Mouse (Mus musculus): ENCODE results near the gene Adarb1. TPM values are rescaled to one million over a fixed set of nuclear protein-coding genes. Genes with fewer than 3 reads are reported as not detected.

Adarb1 gene
- polyA plus RNA-seq, 1 experiment = 11.5 TPM

DNA sequence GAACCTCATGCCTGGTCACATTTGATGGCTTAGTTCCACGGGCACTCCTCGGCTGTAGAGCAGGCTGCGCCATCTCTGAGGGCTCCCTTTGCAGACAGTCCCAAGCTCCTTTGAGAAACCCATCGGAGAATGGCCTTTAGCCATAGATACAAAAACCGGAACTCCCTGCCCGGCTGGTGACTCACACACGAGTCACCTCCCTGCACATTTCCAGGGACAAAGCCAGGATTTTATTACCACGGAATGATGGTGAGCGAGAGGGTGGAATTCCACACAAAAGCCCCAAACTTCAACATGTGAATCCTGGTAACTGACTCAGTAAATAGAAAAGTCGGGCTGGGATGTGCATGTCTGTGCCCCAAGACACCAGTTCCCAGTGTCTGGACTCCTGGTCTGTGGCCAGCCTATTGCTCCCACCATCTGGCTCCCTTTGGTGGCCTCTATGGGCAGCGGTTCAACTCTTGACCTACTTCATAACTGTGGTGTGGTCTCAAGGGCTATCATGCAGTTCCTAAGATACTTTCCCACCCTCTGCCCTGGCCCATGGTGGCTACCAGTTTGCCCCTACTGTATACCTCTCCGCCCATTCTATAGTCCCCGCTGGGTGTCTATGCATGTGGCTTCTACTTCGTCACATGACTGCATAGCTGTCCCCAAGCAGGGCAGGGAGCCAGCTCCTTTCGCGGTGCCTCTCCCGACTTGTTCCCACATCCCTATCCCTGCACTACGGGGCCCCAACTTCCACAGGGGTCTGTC lies 166.1 kb downstream of the Adarb1 start:
- TF ChIP-seq POLR2A (IDR thresholded peaks at IDR 0.05; ENCODE audit: low read depth, low read length) (peak; percentile 40; the same call in 1 of the 2 replicates), CTCF (IDR thresholded peaks at IDR 0.05; ENCODE audit: borderline replicate concordance, insufficient read depth, low read length) (no peak)
- no peaks in the 10 kb centered on the region; the same call in 1 of the 2 replicates for H3K4me1 ChIP-seq (ENCODE audit: control insufficient read depth, insufficient read depth, low read length)
- no peak overlapping the region for H3K4me3 ChIP-seq (ENCODE audit: insufficient read depth, low read length)
- H3K27ac ChIP-seq (ENCODE audit: insufficient read depth, low read length) = peak overlapping the region; percentile 89

DNA sequence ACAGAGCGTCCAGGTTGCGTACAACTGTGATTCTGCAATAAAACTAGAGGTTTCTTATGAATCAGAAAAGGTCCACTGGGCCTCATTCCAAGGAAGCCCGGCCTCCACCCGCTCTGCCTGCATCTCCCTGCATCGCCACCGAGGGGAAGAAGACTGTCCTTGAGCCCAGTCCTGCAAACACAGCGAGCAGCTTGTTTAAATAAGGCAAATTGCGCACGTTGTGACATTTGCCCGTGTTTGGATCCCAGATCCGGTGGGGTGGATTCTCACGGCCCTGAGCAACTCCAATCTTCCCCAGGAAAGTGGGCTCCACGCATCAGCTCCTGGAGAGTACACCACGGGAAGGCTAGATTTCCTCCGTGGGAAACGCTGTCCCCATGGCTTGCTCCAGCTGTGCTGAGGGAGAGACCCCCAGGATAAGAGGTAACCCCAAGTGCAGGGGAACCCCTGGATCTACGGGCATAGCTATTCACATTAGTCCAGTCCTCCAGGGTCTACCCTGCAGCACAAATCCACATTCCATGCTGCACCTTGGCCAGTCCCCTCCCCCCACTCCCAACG lies 166.8 kb downstream of the Adarb1 start:
- peak overlapping the region; percentile 77 for H3K27ac ChIP-seq (ENCODE audit: insufficient read depth, low read length)
- H3K4me1 ChIP-seq (ENCODE audit: control insufficient read depth, insufficient read depth, low read length) = no peaks in the 10 kb centered on the region; the same call in 1 of the 2 replicates
- peak; percentile 3; the same call in 1 of the 2 replicates for TF ChIP-seq CTCF (IDR thresholded peaks at IDR 0.05; ENCODE audit: borderline replicate concordance, insufficient read depth, low read length)
- no peak for TF ChIP-seq POLR2A (IDR thresholded peaks at IDR 0.05; ENCODE audit: low read depth, low read length)
- no peak overlapping the region for H3K4me3 ChIP-seq (ENCODE audit: insufficient read depth, low read length)

DNA sequence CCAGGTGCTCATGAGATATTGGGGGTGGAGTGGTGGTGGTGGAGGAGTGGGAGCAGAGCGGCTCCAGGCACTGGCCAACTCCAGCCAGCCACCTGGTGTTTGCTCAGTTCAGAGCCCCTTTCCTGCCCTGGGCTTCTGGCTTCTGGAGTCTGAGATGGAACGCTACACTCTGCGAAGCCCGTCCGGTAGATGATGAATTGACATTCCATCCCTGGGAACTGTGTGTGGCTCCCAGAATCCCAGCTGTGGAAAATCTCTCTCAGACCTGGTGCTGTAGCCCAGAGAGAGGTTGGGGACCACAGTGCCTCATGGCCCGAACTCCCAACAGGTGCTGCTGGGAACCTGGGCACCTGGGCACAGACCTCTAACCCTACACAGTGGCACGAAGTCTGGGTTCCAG lies 170.4 kb downstream of the Adarb1 start:
- TF ChIP-seq CTCF (IDR thresholded peaks at IDR 0.05; ENCODE audit: borderline replicate concordance, insufficient read depth, low read length) = no peak
- no peak for TF ChIP-seq POLR2A (IDR thresholded peaks at IDR 0.05; ENCODE audit: low read depth, low read length)
- no peak overlapping the region for H3K27ac ChIP-seq (ENCODE audit: insufficient read depth, low read length)
- H3K4me3 ChIP-seq (ENCODE audit: insufficient read depth, low read length) = no peak overlapping the region
- no peaks in the 10 kb centered on the region; the same call in 1 of the 2 replicates for H3K4me1 ChIP-seq (ENCODE audit: control insufficient read depth, insufficient read depth, low read length)

DNA sequence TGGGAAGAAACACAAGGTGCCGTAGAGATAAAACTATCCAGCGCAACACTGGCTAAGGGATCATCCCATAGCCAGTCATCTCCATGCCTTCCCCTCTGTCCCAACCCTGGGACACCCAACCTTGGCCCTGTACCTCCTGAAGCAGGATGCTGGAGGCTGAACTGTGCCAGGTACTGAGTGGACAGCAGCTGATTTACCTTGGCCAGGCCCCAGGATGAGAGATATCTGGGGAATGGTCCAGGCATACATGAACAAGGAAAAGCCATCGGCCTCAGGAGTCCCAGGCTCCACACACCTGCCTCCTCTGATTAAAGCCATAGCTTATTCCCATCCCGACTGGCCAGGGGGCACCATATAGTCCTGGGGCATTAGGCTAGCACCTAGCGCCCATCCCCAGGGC lies 171.0 kb downstream of the Adarb1 start:
- Histone ChIP-seq H3K4me3 (ENCODE audit: insufficient read depth, low read length) (no peak overlapping the region), H3K27ac (ENCODE audit: insufficient read depth, low read length) (no peak overlapping the region), H3K4me1 (ENCODE audit: control insufficient read depth, insufficient read depth, low read length) (no peaks in the 10 kb centered on the region; the same call in 1 of the 2 replicates)
- no peak for TF ChIP-seq POLR2A (IDR thresholded peaks at IDR 0.05; ENCODE audit: low read depth, low read length)
- TF ChIP-seq CTCF (IDR thresholded peaks at IDR 0.05; ENCODE audit: borderline replicate concordance, insufficient read depth, low read length) = no peak

DNA sequence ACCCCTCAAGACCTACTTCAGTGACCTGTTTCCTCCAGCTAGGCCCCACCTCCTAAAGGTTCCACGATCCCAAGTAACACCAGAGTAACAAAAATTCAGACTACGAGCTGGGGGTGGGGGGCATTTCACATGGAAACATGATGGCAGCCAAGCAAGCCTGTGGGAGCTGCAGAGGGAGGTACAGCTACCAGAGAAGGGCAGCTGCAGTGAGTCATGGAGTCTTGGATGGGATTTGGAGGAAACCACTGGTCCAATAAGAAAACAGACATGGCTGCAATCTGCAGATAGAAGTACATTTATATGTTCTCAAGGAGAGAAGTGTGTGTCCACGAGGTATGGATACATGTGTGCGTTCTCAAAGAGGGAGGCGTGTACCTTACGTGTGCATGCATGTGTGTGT lies 173.3 kb downstream of the Adarb1 start:
- Histone ChIP-seq H3K4me3 (ENCODE audit: insufficient read depth, low read length) (no peak overlapping the region), H3K4me1 (ENCODE audit: control insufficient read depth, insufficient read depth, low read length) (no peaks in the 10 kb centered on the region), H3K27ac (ENCODE audit: insufficient read depth, low read length) (no peak overlapping the region)
- TF ChIP-seq CTCF (IDR thresholded peaks at IDR 0.05; ENCODE audit: borderline replicate concordance, insufficient read depth, low read length) (no peak), POLR2A (IDR thresholded peaks at IDR 0.05; ENCODE audit: low read depth, low read length) (no peak; the same call in 1 of the 2 replicates)

DNA sequence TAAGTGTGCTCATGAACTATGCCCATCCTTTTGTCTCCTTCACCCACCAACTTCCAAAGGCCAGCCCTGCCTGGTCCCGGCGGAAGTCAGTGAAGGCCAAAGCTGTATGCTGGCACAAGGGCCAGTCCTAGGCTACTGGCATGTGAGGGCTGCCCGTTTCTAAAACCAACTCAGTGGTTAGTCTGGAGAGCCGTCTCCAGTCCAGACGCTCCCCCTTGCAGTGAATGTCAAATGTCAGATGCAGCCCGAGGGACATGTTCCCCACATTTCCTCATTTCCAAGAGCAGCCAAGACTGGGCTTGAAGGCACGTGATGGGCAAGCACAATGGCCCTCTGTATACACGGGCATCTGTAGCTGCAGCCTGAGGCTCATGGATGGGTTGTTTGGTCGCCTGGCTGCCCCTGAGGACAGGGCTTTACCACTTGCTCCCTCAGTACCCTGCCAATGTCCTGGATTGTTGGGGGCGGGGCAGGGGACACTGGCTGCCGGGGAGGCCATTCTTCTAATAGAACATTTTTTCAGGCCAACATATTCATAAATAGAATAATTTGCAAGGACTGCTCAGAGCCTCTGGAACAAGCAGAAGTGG lies 174.4 kb downstream of the Adarb1 start:
- TF ChIP-seq CTCF (IDR thresholded peaks at IDR 0.05; ENCODE audit: borderline replicate concordance, insufficient read depth, low read length) (no peak), POLR2A (IDR thresholded peaks at IDR 0.05; ENCODE audit: low read depth, low read length) (no peak)
- Histone ChIP-seq H3K4me3 (ENCODE audit: insufficient read depth, low read length) (no peak overlapping the region), H3K4me1 (ENCODE audit: control insufficient read depth, insufficient read depth, low read length) (no peaks in the 10 kb centered on the region), H3K27ac (ENCODE audit: insufficient read depth, low read length) (no peak overlapping the region)

DNA sequence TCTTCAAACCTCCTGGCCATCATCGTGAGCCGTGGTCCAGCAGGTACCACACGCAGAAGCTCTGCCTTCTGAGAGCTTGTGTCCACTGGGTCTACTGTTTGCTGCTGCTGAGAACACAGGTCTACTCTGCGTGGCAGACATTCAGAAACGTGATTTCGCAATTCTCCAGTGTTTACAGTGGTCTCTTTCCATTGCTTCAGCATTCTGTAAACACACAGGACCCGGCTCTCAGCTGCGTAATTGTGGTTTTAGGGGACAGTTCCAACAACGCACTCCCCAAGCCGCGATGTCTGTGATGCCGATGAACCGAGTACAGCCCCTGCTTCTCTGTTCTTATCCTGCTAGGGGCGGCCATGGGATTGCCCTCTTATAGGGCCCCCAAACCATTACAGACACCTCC lies 175.2 kb downstream of the Adarb1 start:
- H3K4me1 ChIP-seq (ENCODE audit: control insufficient read depth, insufficient read depth, low read length) = no peaks in the 10 kb centered on the region
- peak overlapping the region; percentile 16; the same call in 1 of the 2 replicates for H3K27ac ChIP-seq (ENCODE audit: insufficient read depth, low read length)
- H3K4me3 ChIP-seq (ENCODE audit: insufficient read depth, low read length) = no peak overlapping the region
- TF ChIP-seq CTCF (IDR thresholded peaks at IDR 0.05; ENCODE audit: borderline replicate concordance, insufficient read depth, low read length) (no peak), POLR2A (IDR thresholded peaks at IDR 0.05; ENCODE audit: low read depth, low read length) (no peak)

DNA sequence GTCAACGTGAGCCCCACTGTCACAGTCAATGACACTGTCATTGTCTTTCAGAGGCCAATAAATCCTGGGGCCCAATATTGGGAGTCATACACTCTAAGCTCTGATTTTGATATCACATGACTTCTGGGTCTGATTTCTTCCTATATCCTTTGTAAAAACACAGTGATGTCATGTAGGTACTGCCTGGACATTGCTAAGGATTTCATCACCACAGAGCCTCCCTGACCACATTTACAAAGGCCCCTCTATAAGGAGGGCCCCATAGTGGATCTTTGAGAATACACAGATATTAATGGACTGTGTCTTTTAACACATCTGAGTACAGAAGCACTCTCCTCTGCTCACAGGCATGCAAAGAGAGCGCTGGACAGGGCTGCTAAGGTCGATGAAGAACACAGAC lies 175.7 kb downstream of the Adarb1 start:
- Histone ChIP-seq H3K27ac (ENCODE audit: insufficient read depth, low read length) (peak overlapping the region; percentile 16; the same call in 1 of the 2 replicates), H3K4me1 (ENCODE audit: control insufficient read depth, insufficient read depth, low read length) (no peaks in the 10 kb centered on the region), H3K4me3 (ENCODE audit: insufficient read depth, low read length) (no peak overlapping the region)
- TF ChIP-seq CTCF (IDR thresholded peaks at IDR 0.05; ENCODE audit: borderline replicate concordance, insufficient read depth, low read length) (no peak), POLR2A (IDR thresholded peaks at IDR 0.05; ENCODE audit: low read depth, low read length) (no peak)

DNA sequence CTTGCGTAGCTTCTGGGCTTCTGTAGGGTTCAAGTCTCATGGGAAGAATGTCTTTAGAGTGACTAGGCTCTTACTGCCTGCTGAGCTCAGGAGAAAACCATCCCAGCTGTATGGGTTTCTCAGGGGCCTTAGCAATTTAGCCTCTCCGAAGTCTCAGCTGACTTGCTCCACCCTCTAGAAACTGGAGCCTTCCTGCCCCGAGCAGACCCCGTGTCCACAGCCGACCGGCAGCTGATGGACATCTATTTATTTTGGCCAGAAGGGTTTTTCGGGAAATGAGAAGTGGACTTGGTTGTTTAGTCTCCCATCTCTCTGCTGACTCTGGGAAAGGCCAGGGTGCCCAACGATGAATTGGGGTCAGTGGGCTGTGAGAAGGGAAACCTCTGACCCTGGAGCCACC lies 177.3 kb downstream of the Adarb1 start:
- H3K4me1 ChIP-seq (ENCODE audit: control insufficient read depth, insufficient read depth, low read length) = no peaks in the 10 kb centered on the region
- no peak overlapping the region for H3K4me3 ChIP-seq (ENCODE audit: insufficient read depth, low read length)
- no peak for TF ChIP-seq POLR2A (IDR thresholded peaks at IDR 0.05; ENCODE audit: low read depth, low read length)
- no peak for TF ChIP-seq CTCF (IDR thresholded peaks at IDR 0.05; ENCODE audit: borderline replicate concordance, insufficient read depth, low read length)
- peak overlapping the region; percentile 7; the same call in 1 of the 2 replicates for H3K27ac ChIP-seq (ENCODE audit: insufficient read depth, low read length)

Other genes starting within 250 kb of the Adarb1 start
- 91.4 and 101 TPM in 2 replicates for gene Pofut2, start 159.1 kb downstream of the Adarb1 start, polyA plus RNA-seq (2011; ENCODE audit: insufficient read length, low read depth, missing spikeins)
- gene Fam207a, start 97.5 kb upstream of the Adarb1 start, polyA plus RNA-seq (2011; ENCODE audit: insufficient read length, low read depth, missing spikeins) = 28.9 and 30.5 TPM in 2 replicates
- gene Itgb2, start 112.0 kb upstream of the Adarb1 start, polyA plus RNA-seq (2011; ENCODE audit: insufficient read length, low read depth, missing spikeins) = 0.57 and 1.4 TPM in 2 replicates
- gene Pttg1ip, start 163.4 kb upstream of the Adarb1 start, polyA plus RNA-seq (2011; ENCODE audit: insufficient read length, low read depth, missing spikeins) = 138 and 151 TPM in 2 replicates
- gene Sumo3, start 187.8 kb upstream of the Adarb1 start, polyA plus RNA-seq (2011; ENCODE audit: insufficient read length, low read depth, missing spikeins) = 130 and 167 TPM in 2 replicates
- 31.7 and 53.4 TPM in 2 replicates for gene Gm49325, start 187.9 kb upstream of the Adarb1 start, polyA plus RNA-seq (2011; ENCODE audit: insufficient read length, low read depth, missing spikeins)
- 62.1 and 63.8 TPM in 2 replicates for gene Ube2g2, start 204.0 kb upstream of the Adarb1 start, polyA plus RNA-seq (2011; ENCODE audit: insufficient read length, low read depth, missing spikeins)